Mouse (Mus musculus) gastrocnemius, adult 2 months (tissue): ENCODE measurements around the gene Tead4. TPM values are rescaled to one million over a fixed set of nuclear protein-coding genes. Genes with fewer than 3 reads are reported as not detected.
"Not testable (repeated sequence)": the region's sequence is repeated elsewhere in the genome, so short reads cannot be mapped to it uniquely, and the experiment has no call there.

Source experiments
- DNase-seq: peaks from one replicate; pipeline ENCODE4 v3.0.0; 2022
- H3K27ac ChIP-seq: fragments of 200-600 bp; 2 replicates; pipeline ENCODE4 v1.8.1; 2022; ENCODE audit warnings: mild to moderate bottlenecking
- H3K4me3 ChIP-seq: fragments of 200-600 bp; 2 replicates; pipeline ENCODE4 v1.8.1; 2022; ENCODE audit warnings: mild to moderate bottlenecking, moderate library complexity
- CTCF ChIP-seq: fragments of 200-600 bp; IDR thresholded peaks from 2 replicates; pipeline ENCODE4 v1.8.1; 2022; ENCODE audit warnings: antibody characterized with exemption, mild to moderate bottlenecking, moderate library complexity
- intact Hi-C: fragments of 180-260 bp; cut with DNase I; formaldehyde crosslinking; loops from one replicate; pipeline ENCODE4 v1.15.1; 2025
- total RNA-seq, 2 experiments: library from RNA; stranded (reverse); gene quantifications; 2 replicates each; pipeline ENCODE4 v1.2.3; 2021

Gene Tead4
- total RNA-seq, 2 experiments from 2014 or later, result 7.6 to 8.1 TPM

DNA sequence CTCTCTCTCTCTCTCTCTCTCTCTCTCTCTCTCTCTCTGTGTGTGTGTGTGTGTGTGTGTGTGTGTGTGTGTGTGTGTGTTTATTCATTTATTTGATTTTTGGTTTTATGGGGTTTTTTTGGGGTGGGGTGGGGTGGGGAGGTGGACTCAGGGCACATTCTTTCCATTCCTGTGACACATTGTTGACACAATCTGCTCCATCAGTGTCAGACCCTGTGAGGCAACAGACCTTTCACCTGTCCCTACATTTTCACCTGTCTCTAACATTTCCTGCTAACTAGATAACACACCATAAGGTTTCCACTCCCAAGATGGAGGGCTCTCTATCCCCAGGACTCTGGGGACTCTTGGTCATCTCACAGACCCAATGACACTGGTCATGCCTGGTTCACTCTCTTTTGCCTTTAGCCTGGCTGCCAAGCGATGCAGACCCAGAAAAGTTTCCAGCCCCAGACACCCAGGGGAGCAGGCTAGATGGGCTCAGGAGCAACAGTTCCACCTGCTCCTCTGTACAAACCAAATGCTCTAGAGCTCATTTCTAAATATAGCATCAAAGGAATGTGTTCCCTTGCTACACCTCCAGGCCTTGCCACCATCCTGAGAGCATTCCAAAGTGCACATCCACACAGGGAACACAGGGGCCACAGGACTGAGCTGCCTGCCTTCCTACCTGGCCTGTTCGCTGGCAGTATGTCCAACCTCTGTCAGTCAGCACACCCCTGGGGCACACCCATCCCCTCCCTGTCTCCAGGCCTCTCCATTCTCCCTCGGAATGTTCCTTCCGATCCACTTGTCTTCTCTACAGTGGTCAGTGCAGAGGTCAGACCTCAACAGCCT is 75.4 kb downstream of the Tead4 start:
- no peak for TF ChIP-seq CTCF
- H3K27ac ChIP-seq, result no peak overlapping the region
- intact Hi-C loops, result loop anchor here (5.0 kb wide), 1 partner anchor 187 kb away; no protein-coding TSS in a partner anchor

DNA sequence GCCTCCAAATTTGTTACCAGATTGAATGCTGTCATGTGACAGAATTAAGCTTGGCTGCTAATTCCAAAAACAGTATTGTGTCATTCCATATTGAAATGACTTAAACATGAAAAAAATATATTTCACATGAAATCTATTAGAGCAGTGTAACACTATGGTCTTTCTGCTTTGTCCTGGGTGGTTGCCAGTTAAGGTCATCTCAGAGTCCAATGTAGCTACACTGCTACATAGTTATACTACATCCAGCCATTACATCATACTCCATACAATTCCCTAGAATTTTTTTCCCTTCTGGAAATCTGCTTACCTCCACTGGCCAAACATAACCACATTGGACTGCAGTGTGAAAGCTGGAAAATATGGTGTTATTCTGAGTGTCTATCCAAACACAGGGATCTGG is 77.5 kb downstream of the Tead4 start:
- no peak for DNase-seq
- no peak for TF ChIP-seq CTCF
- Histone ChIP-seq H3K27ac (no peak overlapping the region), H3K4me3 (no peak overlapping the region)
- intact Hi-C loops, result no loop called here

More for the DNA sequence above, 75.4 kb downstream of the Tead4 start:
- no peak for DNase-seq
- no peak overlapping the region for H3K4me3 ChIP-seq

DNA sequence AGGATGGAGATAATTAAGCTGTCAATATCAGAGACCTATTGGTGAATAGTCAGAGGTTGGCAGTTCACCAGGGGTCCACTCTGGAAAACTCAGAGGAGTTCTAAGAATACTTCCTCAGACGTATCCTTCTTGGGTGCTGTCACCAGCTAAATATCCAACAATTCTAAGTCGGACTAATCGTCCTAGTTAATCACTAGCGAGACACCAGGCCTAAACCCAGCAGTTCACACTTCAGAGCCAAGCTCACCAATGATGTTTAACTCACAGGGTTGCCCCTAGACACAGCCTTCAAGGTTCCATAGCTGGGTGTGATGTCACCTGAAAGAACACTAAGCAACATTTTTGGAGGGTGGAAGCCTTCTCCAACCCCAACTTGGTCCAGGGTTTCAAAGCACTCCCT is 85.6 kb downstream of the Tead4 start:
- DNase-seq, intact Hi-C loops, H3K27ac ChIP-seq, H3K4me3 ChIP-seq: not testable (repeated sequence)

DNA sequence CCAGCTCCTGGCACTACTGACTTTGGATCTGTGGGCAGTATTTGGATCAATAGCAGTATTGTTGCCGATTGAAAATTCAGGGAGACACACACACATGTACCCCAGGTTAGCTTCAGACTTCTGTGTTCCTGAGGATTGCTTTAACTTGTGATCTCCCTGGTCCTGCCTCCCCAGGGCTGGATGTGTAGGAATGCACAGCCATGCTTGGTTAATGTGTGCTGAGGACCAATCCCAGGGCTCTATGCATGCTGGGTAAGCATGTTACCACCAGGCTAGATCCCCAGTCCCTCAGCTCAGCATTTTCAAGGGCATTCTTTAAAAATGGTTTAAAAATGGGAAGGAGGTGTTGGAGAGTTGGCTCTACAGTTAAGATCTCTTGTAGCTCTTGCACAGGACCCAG is 91.4 kb downstream of the Tead4 start:
- H3K27ac ChIP-seq, intact Hi-C loops, H3K4me3 ChIP-seq, DNase-seq: not testable (repeated sequence)

DNA sequence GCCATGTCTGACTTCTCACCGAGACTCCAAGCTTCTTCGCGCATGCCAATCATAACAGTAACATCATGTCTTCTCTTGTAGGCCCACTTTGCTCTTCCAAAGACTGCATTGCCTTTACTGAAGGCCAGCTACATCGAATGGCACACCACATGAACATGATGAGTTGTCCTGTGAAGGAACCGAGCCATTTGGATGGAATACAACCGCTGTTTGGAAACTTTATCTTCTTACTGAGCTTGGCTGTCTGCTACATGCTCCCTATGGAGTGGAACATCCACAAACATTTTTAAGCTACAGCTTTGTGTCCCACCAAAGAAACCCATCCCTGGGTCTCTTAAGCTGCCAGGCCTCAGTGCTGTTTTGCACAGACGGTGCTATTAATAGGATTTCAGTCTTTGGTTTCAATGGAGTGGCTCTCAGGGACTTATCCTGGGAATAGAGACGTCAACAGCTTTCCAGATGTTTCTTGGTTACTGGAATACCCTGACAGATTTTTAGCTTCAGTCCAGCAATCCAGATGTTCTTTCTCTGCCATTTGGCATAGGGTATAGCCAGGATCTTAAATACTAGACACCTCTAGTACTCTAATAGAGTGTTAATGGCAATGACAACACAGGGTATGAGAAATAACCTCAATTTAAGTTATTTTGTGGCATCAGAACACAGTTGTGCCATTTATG is 92.0 kb downstream of the Tead4 start:
- no peak for DNase-seq
- H3K27ac ChIP-seq, result no peak overlapping the region
- intact Hi-C loops, result no loop called here
- TF ChIP-seq CTCF, result no peak
- H3K4me3 ChIP-seq, result no peak overlapping the region

DNA sequence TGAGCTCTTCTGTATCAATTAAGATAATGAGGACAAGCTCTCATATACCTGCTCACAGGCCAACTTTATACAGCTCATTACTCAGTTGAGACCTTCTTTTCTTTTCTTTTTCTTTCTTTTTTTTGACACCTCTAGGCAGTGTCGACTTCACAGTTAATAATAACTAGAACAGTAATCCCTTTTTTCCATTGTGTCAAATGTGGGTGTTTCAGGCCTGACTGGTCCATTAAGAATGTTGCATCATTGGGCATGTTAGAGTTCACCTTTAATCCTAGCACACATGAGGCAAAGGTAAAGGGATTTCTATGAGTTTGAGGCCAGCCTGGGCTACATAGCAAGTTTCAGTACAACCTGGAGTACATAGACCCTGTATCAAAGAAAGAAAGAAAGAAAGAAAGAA is 97.1 kb downstream of the Tead4 start:
- Histone ChIP-seq H3K4me3 (no peak overlapping the region), H3K27ac (no peak overlapping the region)
- intact Hi-C loops, result no loop called here
- TF ChIP-seq CTCF, result no peak
- no peak for DNase-seq

DNA sequence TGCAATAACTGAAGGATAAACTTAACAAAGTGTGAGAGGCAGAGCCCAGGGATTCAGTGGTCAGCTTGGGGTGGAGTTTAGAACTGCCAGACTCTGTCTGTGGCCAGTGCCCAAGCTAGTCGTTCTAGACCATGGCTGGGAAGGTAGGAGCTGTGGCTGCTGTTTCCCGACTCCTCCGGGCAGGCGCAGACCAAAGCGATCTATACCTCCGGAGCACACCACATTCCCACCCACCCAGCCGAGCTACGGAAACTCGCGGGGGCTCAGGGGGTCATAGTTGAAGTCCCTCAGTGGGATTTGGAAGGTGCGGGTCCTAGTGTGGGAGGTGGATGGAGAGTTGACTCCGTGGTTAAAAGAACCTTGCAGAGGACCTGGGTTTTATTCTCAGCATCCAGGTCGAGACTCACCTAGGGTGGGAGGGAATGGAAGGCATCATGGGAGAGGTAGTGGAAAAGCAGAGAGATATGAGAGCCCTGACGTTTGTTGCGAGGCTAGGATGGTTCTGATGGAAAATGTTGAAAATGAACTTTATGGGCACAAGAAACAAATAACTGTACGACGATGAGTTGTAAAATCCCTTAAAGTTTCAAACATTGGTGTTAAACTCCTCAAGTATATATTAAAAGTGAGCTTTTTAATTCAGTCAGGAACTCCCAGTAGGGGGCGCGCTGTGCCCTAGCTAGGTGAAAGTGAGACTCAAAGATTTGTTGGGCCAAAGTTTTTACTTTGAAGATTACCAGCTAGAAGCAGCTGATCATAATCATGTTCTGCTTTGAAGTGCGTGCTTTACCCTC is 99.6 kb downstream of the Tead4 start:
- intact Hi-C loops, result no loop called here
- peak; percentile 78 for DNase-seq

DNA sequence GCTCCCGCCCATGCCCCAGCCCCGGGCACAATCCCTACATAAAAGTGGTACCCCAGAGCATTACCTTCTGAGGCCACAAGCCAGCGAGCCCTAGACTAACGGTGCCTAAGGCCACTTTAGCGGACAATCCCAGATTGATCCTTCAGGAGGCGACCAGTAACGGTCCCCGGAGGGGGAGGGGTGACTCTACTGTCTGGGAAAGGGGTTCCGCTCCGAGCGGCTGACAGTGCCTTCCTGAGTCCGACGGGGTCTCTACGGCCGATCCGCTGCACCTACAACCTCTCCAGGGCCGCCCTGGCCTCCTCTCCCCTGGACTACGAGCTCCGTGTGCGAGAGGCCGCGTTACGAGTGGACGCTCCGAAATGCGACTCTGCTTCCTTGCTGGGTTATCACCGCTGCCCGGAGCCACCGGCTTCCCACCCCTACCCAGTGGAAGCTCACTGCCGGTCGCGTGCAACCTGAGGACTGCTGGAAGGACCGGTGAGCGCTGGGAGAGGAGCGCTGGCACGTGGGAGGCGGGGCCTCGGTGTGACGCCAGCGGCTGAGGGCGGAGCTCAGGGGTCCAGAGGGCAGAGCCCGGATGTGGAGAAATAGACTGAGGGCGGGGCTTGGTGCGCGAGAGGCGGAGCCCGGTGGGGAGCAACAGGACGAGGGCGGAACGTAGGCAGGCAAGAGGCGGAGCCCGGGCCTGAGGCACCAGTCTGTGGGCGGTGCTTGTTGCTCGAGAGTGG is 100.3 kb downstream of the Tead4 start:
- intact Hi-C loops, result no loop called here
- H3K4me3 ChIP-seq, result peak overlapping the region; percentile 91
- no peak for TF ChIP-seq CTCF
- peak; percentile 100 for DNase-seq
- peak overlapping the region; percentile 88 for H3K27ac ChIP-seq

More for the DNA sequence above, 99.6 kb downstream of the Tead4 start:
- H3K4me3 ChIP-seq, result peak overlapping the region; percentile 91
- peak overlapping the region; percentile 88 for H3K27ac ChIP-seq
- TF ChIP-seq CTCF, result peak; percentile 76

DNA sequence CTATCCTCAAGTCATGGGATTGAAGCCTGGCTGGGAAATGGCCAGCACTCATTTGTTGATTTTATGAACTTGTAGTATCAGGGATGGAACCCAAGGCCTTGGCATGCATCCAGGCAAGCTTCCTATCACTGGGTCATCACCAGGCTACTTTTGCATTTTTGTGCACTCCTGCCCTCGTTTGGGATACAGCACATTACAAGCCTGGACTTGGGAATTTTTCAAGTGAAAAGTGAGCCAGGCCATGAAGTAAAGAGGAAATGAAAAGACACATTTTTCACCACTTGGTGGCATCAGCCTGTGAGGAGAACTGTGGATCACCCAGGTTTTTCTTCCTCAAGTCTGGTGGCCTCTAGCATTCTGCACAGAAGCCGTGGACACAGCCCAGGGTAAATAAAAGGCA is 117.1 kb downstream of the Tead4 start:
- Histone ChIP-seq H3K27ac (no peak overlapping the region), H3K4me3 (no peak overlapping the region)
- DNase-seq, result no peak
- TF ChIP-seq CTCF, result no peak
- intact Hi-C loops, result no loop called here

DNA sequence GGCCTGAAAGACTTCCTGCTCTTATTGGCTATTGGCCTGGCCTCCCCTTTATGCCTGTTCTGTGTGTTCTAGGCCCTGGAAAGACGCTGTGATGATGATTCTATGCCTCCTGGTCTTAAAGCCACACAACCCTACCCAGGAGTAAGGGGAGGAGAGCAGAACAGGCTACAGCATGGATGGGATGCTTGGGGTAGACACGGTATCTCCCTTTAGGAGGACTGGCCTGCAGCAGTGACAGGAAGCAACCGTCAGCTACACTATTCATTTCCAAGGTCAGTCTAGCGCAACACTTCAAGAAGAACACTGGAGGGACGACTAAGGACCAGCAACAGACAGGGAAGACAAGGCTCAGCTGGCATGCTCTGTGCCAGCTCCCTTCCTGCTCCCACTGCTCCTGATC is 119.4 kb downstream of the Tead4 start:
- intact Hi-C loops, result no loop called here
- no peak overlapping the region for H3K27ac ChIP-seq
- DNase-seq, result no peak
- H3K4me3 ChIP-seq, result no peak overlapping the region
- no peak for TF ChIP-seq CTCF

DNA sequence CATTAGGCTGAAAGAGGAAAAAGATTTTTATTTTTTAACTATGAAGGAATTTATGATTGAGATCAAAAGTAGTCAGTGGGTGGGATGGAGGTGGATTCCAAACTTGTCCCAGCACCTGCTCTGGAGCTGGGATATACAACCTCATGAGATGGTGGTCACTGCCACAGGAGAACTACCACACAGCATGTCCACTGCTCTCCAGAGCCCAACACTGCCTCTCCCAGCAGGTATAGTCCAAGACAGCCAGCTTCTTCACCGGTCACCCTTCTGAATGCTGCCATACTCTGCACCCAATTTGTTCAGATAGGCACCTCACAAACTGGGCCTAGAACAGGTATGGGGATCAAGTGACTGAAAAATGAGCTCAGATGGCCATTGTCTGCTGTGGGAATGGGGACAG is 121.0 kb downstream of the Tead4 start:
- DNase-seq, result no peak
- no peak overlapping the region for H3K27ac ChIP-seq
- H3K4me3 ChIP-seq, result no peak overlapping the region
- intact Hi-C loops, result no loop called here
- TF ChIP-seq CTCF, result no peak

DNA sequence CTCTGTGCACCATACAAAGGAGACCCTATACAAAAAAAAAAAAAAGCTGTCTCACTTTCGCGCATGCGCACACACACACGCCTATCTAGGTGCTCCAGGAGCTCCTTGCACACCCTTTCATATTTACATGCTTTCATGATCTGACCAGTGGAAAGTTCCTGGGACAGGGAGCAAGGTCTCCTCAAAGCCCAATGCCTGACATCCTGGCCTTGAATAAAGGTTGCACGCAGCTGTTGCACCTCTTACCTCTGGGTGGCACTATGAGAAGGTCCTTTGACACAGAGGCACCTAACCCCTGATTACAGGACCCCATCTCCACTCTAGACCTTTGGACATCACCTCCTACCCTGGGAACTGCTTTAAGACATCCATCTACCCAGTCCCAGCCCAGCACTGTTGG is 121.4 kb downstream of the Tead4 start:
- no peak for DNase-seq
- Histone ChIP-seq H3K27ac (no peak overlapping the region), H3K4me3 (no peak overlapping the region)
- intact Hi-C loops, result no loop called here
- peak; percentile 33 for TF ChIP-seq CTCF
